Comparison of ENCODE assay signal across 7 mouse cellular contexts in the genomic region with DNA sequence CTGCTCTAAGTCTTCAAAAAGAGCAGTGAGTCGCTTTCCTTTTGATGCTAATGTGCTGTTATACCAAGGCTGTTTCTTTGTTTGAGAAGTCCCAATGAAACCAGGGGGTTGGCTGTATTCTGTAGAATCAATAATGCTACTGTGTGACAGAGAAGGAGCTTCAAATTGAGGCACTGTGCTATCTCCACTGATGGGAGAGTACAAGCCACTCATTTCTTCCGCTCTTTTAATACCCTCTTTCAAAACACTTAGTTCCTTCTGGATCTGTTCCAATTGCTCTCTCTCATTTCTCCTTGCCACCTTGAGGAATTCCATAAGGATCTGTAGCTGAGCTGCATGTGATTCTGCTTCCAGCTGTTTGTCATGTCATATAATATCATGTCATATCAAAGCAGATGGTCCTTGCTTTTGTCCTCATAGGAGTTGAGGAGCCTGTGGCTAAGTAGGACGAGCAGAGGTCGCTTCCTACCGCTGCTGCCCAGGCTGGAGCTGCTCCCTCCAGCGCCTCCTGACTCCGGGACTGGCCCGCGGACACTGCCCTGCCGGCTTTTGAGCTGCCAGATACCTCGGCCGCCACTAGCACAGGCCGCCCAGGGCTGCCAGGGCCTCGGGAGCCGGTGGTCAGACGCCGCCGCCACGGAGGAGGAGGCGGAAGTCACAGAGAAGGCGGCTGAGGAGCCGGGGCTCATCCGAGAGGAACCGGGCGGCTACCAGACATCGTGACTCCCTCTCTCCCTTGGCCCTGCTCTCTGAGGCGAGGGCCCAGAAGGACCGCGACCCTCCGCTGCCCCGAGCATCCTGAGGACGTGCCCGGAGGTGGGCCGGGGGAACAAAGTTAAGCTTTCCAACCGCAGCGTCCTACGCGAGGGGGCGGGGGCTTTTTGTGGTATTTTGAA. TPM values are rescaled to one million over a fixed set of nuclear protein-coding genes. Genes with fewer than 3 reads are reported as not detected.
DNase-seq lines count a peak whose midpoint lies in the region; ATAC-seq and TF ChIP-seq lines count a peak whose summit lies in the region.

No protein-coding gene starts in this region.

- H3K9ac ChIP-seq in embryonic facial prominence, embryonic 14.5 days (ENCODE audit: low read depth, low read length), result peak overlapping the region; percentile 69
- peak overlapping the region; percentile 75 for H3K9ac ChIP-seq in hindbrain, embryonic 14.5 days
- H3K9ac ChIP-seq in liver, embryonic 14.5 days (replicated peaks), result no peak overlapping the region

- H3K4me2 ChIP-seq in embryonic facial prominence, embryonic 14.5 days (ENCODE audit: low read depth, low read length), result peak overlapping the region; percentile 79
- H3K4me2 ChIP-seq in hindbrain, embryonic 14.5 days (replicated peaks), result peak overlapping the region; percentile 81
- H3K4me2 ChIP-seq in liver, embryonic 14.5 days (ENCODE audit: low read depth), result peak overlapping the region; percentile 36

- peaks cover 5% of the 10 kb centered on the region for H3K27me3 ChIP-seq in spleen, adult 2 months (ENCODE audit: control insufficient read depth, insufficient read depth, low read length)
- peaks cover 9% of the 10 kb centered on the region; the same call in 1 of the 2 replicates for H3K27me3 ChIP-seq in embryonic facial prominence, embryonic 14.5 days (replicated peaks; ENCODE audit: control insufficient read depth, insufficient read depth, low read length)
- H3K27me3 ChIP-seq in hindbrain, embryonic 14.5 days (ENCODE audit: control insufficient read depth, insufficient read depth, low read length), result no peaks in the 10 kb centered on the region
- H3K27me3 ChIP-seq in liver, embryonic 14.5 days (ENCODE audit: control insufficient read depth, insufficient read depth, low read length), result peaks cover 8% of the 10 kb centered on the region
- peaks cover 4% of the 10 kb centered on the region; the same call in 1 of the 2 replicates for H3K27me3 ChIP-seq in small intestine, adult 2 months (ENCODE audit: control insufficient read depth, insufficient read depth, low read length)

- H3K27ac ChIP-seq in spleen, adult 2 months (ENCODE audit: insufficient read depth, low read length), result no peak overlapping the region
- H3K27ac ChIP-seq in embryonic facial prominence, embryonic 14.5 days (replicated peaks; ENCODE audit: low read depth, low read length), result no peak overlapping the region
- no peak overlapping the region; the same call in 1 of the 2 replicates for H3K27ac ChIP-seq in hindbrain, embryonic 14.5 days
- H3K27ac ChIP-seq in liver, embryonic 14.5 days, result no peak overlapping the region
- H3K27ac ChIP-seq in small intestine, adult 2 months (ENCODE audit: insufficient read depth, low read depth, low read length), result no peak overlapping the region

- no peak for TF ChIP-seq EP300 in liver, embryonic 14.5 days (IDR thresholded peaks at IDR 0.05; ENCODE audit: low read depth)

- peak overlapping the region; percentile 35; the same call in 1 of the 2 replicates for H3K4me3 ChIP-seq in spleen, adult 2 months (ENCODE audit: extremely low read depth, insufficient read depth, insufficient read length)
- H3K4me3 ChIP-seq in embryonic facial prominence, embryonic 14.5 days (ENCODE audit: low read depth, low read length), result peak overlapping the region; percentile 44
- peak overlapping the region; percentile 45 for H3K4me3 ChIP-seq in hindbrain, embryonic 14.5 days (replicated peaks; ENCODE audit: low read length)
- H3K4me3 ChIP-seq in liver, embryonic 14.5 days (ENCODE audit: insufficient read depth in 1 of 2, low read depth in 2 of 2, low read length in 2 of 2), result no peak overlapping the region
- H3K4me3 ChIP-seq in small intestine, adult 2 months (ENCODE audit: low read depth, low read length), result peak overlapping the region; percentile 35

- H3K9me3 ChIP-seq in embryonic facial prominence, embryonic 14.5 days (ENCODE audit: control insufficient read depth, low read length), result 0 out of 2 replicates have a peak, but pooled peaks cover 3% of the 10 kb centered on the region
- H3K9me3 ChIP-seq in hindbrain, embryonic 14.5 days (ENCODE audit: control insufficient read depth, low read length), result no peaks in the 10 kb centered on the region
- H3K9me3 ChIP-seq in liver, embryonic 14.5 days (ENCODE audit: control insufficient read depth, low read length), result no peaks in the 10 kb centered on the region

- no peaks in the 10 kb centered on the region for H3K36me3 ChIP-seq in spleen, adult 2 months (ENCODE audit: control insufficient read depth, insufficient read depth, low read length)
- no peaks in the 10 kb centered on the region for H3K36me3 ChIP-seq in embryonic facial prominence, embryonic 14.5 days (ENCODE audit: control insufficient read depth, insufficient read depth, low read length)
- H3K36me3 ChIP-seq in hindbrain, embryonic 14.5 days (replicated peaks; ENCODE audit: control insufficient read depth, insufficient read depth), result no peaks in the 10 kb centered on the region
- H3K36me3 ChIP-seq in liver, embryonic 14.5 days (replicated peaks; ENCODE audit: control insufficient read depth, insufficient read depth, low read depth), result no peaks in the 10 kb centered on the region
- no peaks in the 10 kb centered on the region for H3K36me3 ChIP-seq in small intestine, adult 2 months (ENCODE audit: control insufficient read depth, insufficient read depth, low read length)

- ATAC-seq in embryonic facial prominence, embryonic 14.5 days (ENCODE audit: low read depth), result peak; percentile 62; the same call in 1 of the 2 replicates
- peak; percentile 76 for ATAC-seq in hindbrain, embryonic 14.5 days (ENCODE audit: low FRiP score)
- no peak for ATAC-seq in liver, embryonic 14.5 days (ENCODE audit: insufficient read depth)

- no peak for TF ChIP-seq CTCF in spleen, adult 2 months (IDR thresholded peaks at IDR 0.05; ENCODE audit: extremely low read depth, insufficient read depth, insufficient read length, insufficient replicate concordance)
- no peak for TF ChIP-seq CTCF in liver, embryonic 14.5 days (IDR thresholded peaks at IDR 0.05; ENCODE audit: low read depth)
- TF ChIP-seq CTCF in small intestine, adult 2 months (IDR thresholded peaks at IDR 0.05; ENCODE audit: extremely low read depth, insufficient read length, insufficient replicate concordance, low read depth, low read length), result no peak

- peaks cover 5% of the 10 kb centered on the region; the same call in 1 of the 2 replicates for H3K4me1 ChIP-seq in spleen, adult 2 months (ENCODE audit: control insufficient read depth, insufficient read depth, insufficient read length)
- no peaks in the 10 kb centered on the region for H3K4me1 ChIP-seq in embryonic facial prominence, embryonic 14.5 days (ENCODE audit: control insufficient read depth, insufficient read depth, low read length)
- peaks cover 3% of the 10 kb centered on the region; the same call in 1 of the 2 replicates for H3K4me1 ChIP-seq in hindbrain, embryonic 14.5 days (replicated peaks; ENCODE audit: control insufficient read depth, insufficient read depth, low read length)
- no peaks in the 10 kb centered on the region for H3K4me1 ChIP-seq in liver, embryonic 14.5 days (replicated peaks; ENCODE audit: control insufficient read depth in 2 of 2, insufficient read depth in 2 of 2, low read length in 1 of 2)
- H3K4me1 ChIP-seq in small intestine, adult 2 months (ENCODE audit: control insufficient read depth, insufficient read depth, insufficient read length, low read length), result peaks cover 2% of the 10 kb centered on the region; the same call in 1 of the 2 replicates

- no peak for TF ChIP-seq POLR2A in spleen, adult 2 months (IDR thresholded peaks at IDR 0.05; ENCODE audit: low read depth, low read length)
- TF ChIP-seq POLR2A in small intestine, adult 2 months (IDR thresholded peaks at IDR 0.05; ENCODE audit: low read depth, low read length), result no peak

- no peak for DNase-seq in spleen, adult 2 months (ENCODE audit: low read depth in 1 of 2, low spot score in 2 of 2)
- no peak for DNase-seq in spleen, adult 18-20 months
- DNase-seq in embryonic facial prominence, embryonic 14.5 days (ENCODE audit: low spot score), result peak; percentile 9
- DNase-seq in hindbrain, embryonic 14.5 days (ENCODE audit: low spot score), result peak; percentile 47
- no peak for DNase-seq in liver, embryonic 14.5 days (ENCODE audit: low read depth in 3 of 3, low spot score in 3 of 3)
- no peak for DNase-seq in thymus, postnatal 4 days

- WGBS in spleen, adult 2 months, result 8% methylated on average over 39 of the region's 39 CpGs
- 10% methylated on average over 31 of the region's 39 CpGs for whole genome bisulfite sequencing in embryonic facial prominence, embryonic 14.5 days
- WGBS in hindbrain, embryonic 14.5 days, result 11% methylated on average over 39 of the region's 39 CpGs
- WGBS in liver, embryonic 14.5 days (ENCODE audit: insufficient replicate concordance), result 8% methylated on average over 38 of the region's 39 CpGs
- 11% methylated on average over 39 of the region's 39 CpGs for WGBS in small intestine, adult 2 months

RNA-seq across cellular contexts. Expression of a gene that starts 45.1 kb away (rescaled TPM):
- 66.5 and 90.9 TPM in 2 replicates for polyA plus RNA-seq in spleen, adult 2 months (2012; rRNA removed)
- polyA plus RNA-seq in embryonic facial prominence, embryonic 14.5 days (2014; fragmentation: Nextera tagmentation; extraction: Ambion mirVana), result 67.8 and 90.2 TPM in 2 replicates
- 30.6 and 33.4 TPM in 2 replicates for polyA plus RNA-seq in hindbrain, embryonic 14.5 days (2014; fragmentation: Nextera tagmentation; extraction: Ambion mirVana)
- 98.1 and 214 TPM in 2 replicates for polyA plus RNA-seq in liver, embryonic 14.5 days (2012; rRNA removed)
- 74.6 and 80.7 TPM in 2 replicates for polyA plus RNA-seq in liver, embryonic 14.5 days (2014; fragmentation: Nextera tagmentation; extraction: Ambion mirVana)
- polyA plus RNA-seq in small intestine, adult 2 months (2012; rRNA removed), result 67.2 and 132 TPM in 2 replicates

RNA-seq across cellular contexts. Expression of a gene that starts 52.8 kb away (rescaled TPM):
- not detected in 2 replicates for polyA plus RNA-seq in spleen, adult 2 months (2012; rRNA removed)
- polyA plus RNA-seq in embryonic facial prominence, embryonic 14.5 days (2014; fragmentation: Nextera tagmentation; extraction: Ambion mirVana), result 0.55 and 3.7 TPM in 2 replicates
- not detected in 2 replicates for polyA plus RNA-seq in hindbrain, embryonic 14.5 days (2014; fragmentation: Nextera tagmentation; extraction: Ambion mirVana)
- polyA plus RNA-seq in liver, embryonic 14.5 days (2012; rRNA removed), result not detected in 2 replicates
- not detected in 2 replicates for polyA plus RNA-seq in liver, embryonic 14.5 days (2014; fragmentation: Nextera tagmentation; extraction: Ambion mirVana)
- polyA plus RNA-seq in small intestine, adult 2 months (2012; rRNA removed), result not detected in 2 replicates

RNA-seq across cellular contexts. Expression of a gene that starts 52.8 kb away (rescaled TPM):
- polyA plus RNA-seq in spleen, adult 2 months (2012; rRNA removed), result not detected in 2 replicates
- 1.9 and 6.4 TPM in 2 replicates for polyA plus RNA-seq in embryonic facial prominence, embryonic 14.5 days (2014; fragmentation: Nextera tagmentation; extraction: Ambion mirVana)
- polyA plus RNA-seq in hindbrain, embryonic 14.5 days (2014; fragmentation: Nextera tagmentation; extraction: Ambion mirVana), result not detected in 2 replicates
- not detected in 2 replicates for polyA plus RNA-seq in liver, embryonic 14.5 days (2012; rRNA removed)
- not detected in 2 replicates for polyA plus RNA-seq in liver, embryonic 14.5 days (2014; fragmentation: Nextera tagmentation; extraction: Ambion mirVana)
- not detected in 2 replicates for polyA plus RNA-seq in small intestine, adult 2 months (2012; rRNA removed)

Comparison
In these comparisons a context has a peak if more than half of its experiments do, and no peak if none do; other contexts are left out.
1. DNase-seq: peak in embryonic facial prominence, embryonic 14.5 days (single experiment) and hindbrain, embryonic 14.5 days (single experiment); none in spleen, adult 2 months (0 of 2), spleen, adult 18-20 months (0 of 2), liver, embryonic 14.5 days (0 of 3) and thymus, postnatal 4 days (single experiment).
2. H3K4me3 ChIP-seq: peak in spleen, adult 2 months (single experiment), embryonic facial prominence, embryonic 14.5 days (single experiment), hindbrain, embryonic 14.5 days (single experiment) and small intestine, adult 2 months (single experiment); none in liver, embryonic 14.5 days (0 of 2).
3. Peak in every context shown above with its lines, with median percentiles within 50 percentile points of each other: H3K4me2 ChIP-seq.